Mouse (Mus musculus): Measurements from ENCODE around the gene Filip1. TPM values are rescaled to one million over a fixed set of nuclear protein-coding genes. Genes with fewer than 3 reads are reported as not detected.
A peak's percentile ranks its signal among the peaks of the same experiment; 100 is the strongest.

Filip1 gene
- total RNA-seq, 2 experiments from 2014 or later, result 16.2 to 16.4 TPM

DNA sequence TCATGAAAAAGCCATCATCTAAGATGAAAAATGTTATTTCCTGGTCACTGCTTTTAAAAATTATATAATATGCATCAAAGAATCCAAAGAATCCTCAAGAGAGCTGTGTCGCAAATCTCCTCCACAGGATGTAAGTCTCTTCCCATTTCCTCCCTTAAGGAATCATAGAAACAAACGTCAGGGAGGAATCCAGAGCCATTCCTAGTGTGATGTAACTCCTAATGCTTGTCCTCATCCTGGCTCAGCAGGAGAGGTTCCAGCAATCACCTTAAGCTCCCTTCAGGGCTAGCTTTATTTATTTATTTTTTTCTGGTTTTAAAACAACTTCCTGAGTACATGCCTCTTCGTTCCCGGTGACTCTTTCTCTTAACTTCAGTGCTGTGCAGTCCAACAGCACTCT lies 205.5 kb downstream of the Filip1 start:
- Histone ChIP-seq H3K4me3 (no peak overlapping the region), H3K27ac (no peak overlapping the region)
- no peak for TF ChIP-seq CTCF (IDR thresholded peaks at IDR 0.05)
- no peak for DNase-seq (ENCODE audit: extremely low spot score in 1 of 2, low spot score in 2 of 2)
- intact Hi-C loops (cut with DNase I), result loop anchor here (5.0 kb wide), 1 partner anchor 220 kb away; no protein-coding TSS in a partner anchor

GRCm38 (mm10) chr9:79806317-79807075 lies 206.2 kb downstream of the Filip1 start:
- DNase-seq (ENCODE audit: extremely low spot score in 1 of 2, low spot score in 2 of 2), result no peak
- peak; percentile 85 for TF ChIP-seq CTCF (IDR thresholded peaks at IDR 0.05)
- H3K4me3 ChIP-seq, result no peak overlapping the region
- no peak overlapping the region for H3K27ac ChIP-seq
- intact Hi-C loops (cut with DNase I), result loop anchor here (1.0 to 5.0 kb wide), 2 partner anchors 196 to 221 kb away; no protein-coding TSS in a partner anchor

GRCm38 (mm10) chr9:79805426-79805825 lies 207.2 kb downstream of the Filip1 start:
- intact Hi-C loops (cut with DNase I), result loop anchor here (5.0 kb wide), 1 partner anchor 222 kb away; no protein-coding TSS in a partner anchor
- no peak for DNase-seq (ENCODE audit: extremely low spot score in 1 of 2, low spot score in 2 of 2)
- H3K4me3 ChIP-seq, result no peak overlapping the region
- no peak for TF ChIP-seq CTCF (IDR thresholded peaks at IDR 0.05)
- H3K27ac ChIP-seq, result no peak overlapping the region

DNA sequence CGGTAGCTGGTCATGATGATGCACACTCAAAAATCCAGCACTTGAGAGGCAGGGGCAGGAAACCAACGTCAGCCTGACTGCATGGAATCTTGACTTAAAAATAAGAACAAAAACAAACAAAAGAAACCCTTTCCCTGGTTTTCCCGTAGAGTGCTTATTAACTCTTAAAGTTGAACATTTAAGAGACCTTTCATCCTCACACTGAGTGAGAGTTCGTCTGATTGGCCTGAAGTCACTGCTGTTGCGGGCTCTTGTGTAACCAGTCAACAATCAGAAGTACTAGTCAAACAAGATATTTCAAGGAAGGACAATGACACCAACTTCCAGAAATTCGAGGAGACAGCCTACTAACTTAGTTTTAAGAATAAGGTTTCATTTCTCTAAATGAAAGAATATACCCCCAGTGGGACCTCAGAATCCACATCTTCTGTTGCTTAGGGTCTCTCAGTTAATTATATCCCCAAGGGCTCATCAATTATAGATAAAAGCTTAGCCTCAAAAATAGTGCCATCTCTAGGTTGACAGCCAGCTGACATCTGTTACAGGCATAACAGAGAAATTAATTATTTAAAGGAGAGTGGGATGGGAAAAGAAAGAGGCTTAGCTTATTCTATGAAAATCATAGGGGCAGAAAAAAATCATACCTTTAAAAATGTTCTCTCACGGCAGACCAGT lies 216.1 kb downstream of the Filip1 start:
- no peak overlapping the region for H3K4me3 ChIP-seq
- TF ChIP-seq CTCF (IDR thresholded peaks at IDR 0.05), result no peak
- no peak overlapping the region for H3K27ac ChIP-seq
- no peak for DNase-seq (ENCODE audit: extremely low spot score in 1 of 2, low spot score in 2 of 2)
- intact Hi-C loops (cut with DNase I), result no loop called here

GRCm38 (mm10) chr9:79795076-79795475 lies 217.6 kb downstream of the Filip1 start:
- no peak for DNase-seq (ENCODE audit: extremely low spot score in 1 of 2, low spot score in 2 of 2)
- intact Hi-C loops (cut with DNase I), result no loop called here
- no peak for TF ChIP-seq CTCF (IDR thresholded peaks at IDR 0.05)

DNA sequence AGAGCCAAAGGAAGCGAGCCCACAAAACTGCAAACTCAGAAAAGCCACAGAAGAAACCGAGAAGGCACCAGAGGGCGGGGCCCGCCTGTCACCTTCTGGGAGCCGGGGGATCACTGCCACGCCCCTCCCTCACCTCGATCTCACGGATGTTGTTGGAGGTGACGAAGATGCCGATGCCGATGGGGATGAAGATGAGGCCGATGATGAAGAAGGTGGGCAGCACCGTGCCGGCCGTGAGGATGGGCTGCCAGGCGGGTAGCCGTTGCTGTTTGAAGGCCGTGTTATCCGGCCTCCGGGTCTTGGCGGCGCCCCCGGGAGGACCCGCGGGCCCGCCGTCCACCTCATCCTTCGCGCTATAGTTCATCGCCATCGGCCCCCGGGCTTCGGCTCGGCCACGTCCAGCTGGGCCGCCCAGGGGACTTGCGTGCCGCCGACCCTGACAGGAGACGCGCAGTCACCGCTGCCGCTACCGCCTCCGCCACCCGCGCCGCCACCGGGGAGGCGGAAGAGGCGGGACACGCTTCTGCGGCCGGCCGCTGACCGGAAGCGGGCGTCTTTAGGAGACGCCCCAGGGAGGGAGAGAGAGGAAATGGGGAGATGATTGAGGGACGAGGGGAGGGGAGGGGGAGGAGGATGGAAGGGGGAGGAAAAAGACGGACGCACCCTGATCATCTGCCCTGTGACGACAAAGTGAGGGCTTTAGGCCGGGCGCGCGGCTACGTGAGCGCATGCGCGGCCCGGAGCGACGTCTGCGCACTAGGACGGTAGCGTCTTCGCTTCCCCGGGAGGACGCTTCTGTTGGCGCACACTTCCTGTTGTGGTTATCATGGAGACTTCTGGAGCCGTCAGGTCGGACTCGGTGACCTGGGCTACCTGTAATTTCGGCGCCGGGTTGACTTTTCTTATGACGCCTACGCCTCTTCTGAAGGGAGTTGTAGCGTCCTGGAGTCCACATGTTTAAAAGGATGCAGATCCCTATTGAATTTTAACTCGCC lies 219.5 kb downstream of the Filip1 start, which contains the start of gene Tmem30a:
TSS of gene Tmem30a (minus strand) at position 667 of the 995 bp plus-strand sequence.
- TF ChIP-seq CTCF (IDR thresholded peaks at IDR 0.05), result no peak

More at GRCm38 (mm10) chr9:79795076-79795475, 217.6 kb downstream of the Filip1 start:
- H3K27ac ChIP-seq, result no peak overlapping the region
- no peak overlapping the region for H3K4me3 ChIP-seq

DNA sequence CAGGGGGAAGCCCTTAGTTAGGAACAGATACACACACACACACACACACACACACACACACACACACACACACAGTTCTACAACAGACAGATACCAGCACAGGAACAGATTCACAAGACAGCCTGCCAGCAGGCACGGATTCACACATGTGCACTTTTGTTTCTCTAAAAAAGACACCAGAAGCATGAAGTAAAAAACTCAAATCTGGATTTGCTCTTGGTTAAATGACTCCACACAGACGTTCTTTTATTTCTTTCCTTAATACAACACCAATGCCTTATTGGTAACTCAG lies 226.9 kb downstream of the Filip1 start:
- Histone ChIP-seq H3K27ac (no peak overlapping the region), H3K4me3 (no peak overlapping the region)
- no peak for TF ChIP-seq CTCF (IDR thresholded peaks at IDR 0.05)
- no peak for DNase-seq (ENCODE audit: extremely low spot score in 1 of 2, low spot score in 2 of 2)
- intact Hi-C loops (cut with DNase I), result no loop called here

More for the DNA sequence above, 219.5 kb downstream of the Filip1 start, which contains the start of gene Tmem30a:
- peak; percentile 94 to 96 for DNase-seq (ENCODE audit: extremely low spot score in 1 of 2, low spot score in 2 of 2)
- H3K4me3 ChIP-seq, result peak within 1 kb of the TSS; percentile 99
- intact Hi-C loops (cut with DNase I), result loop anchor here (1.0 kb wide), 1 partner anchor 34 kb away; the partner anchor contains the start of gene Cox7a2
- H3K27ac ChIP-seq, result peak within 1 kb of the TSS; percentile 94

GRCm38 (mm10) chr9:79784934-79785793 lies 227.5 kb downstream of the Filip1 start:
- DNase-seq (ENCODE audit: extremely low spot score in 1 of 2, low spot score in 2 of 2), result no peak
- intact Hi-C loops (cut with DNase I), result no loop called here
- TF ChIP-seq CTCF (IDR thresholded peaks at IDR 0.05), result no peak
- no peak overlapping the region for H3K27ac ChIP-seq
- H3K4me3 ChIP-seq, result no peak overlapping the region

- no peak for TF ChIP-seq CTCF (IDR thresholded peaks at IDR 0.05)
- Histone ChIP-seq H3K27ac (no peak overlapping the region), H3K4me3 (no peak overlapping the region)
- intact Hi-C loops (cut with DNase I), result no loop called here
- DNase-seq (ENCODE audit: extremely low spot score in 1 of 2, low spot score in 2 of 2), result no peak
These were observed 228.2 kb downstream of the Filip1 start for GRCm38 (mm10) chr9:79784439-79784838.

DNA sequence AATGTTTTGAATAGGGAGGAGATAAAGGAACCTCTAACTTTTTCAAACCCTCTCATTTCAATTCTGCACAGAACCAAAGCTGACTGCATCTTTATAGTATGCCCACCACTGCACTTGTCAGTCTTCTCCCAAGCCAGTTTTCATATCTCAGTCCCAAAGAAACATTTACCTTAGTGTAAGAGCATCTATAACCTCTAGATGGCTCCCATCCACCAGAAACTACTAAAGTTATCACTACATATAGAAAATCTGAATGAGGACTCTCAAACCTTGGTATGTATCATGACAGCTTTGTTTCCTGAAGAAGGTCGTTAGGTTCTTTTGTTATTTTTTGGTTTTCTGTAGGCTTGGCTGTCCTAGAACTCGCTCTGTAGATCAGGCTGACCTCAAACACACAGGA lies 233.3 kb downstream of the Filip1 start:
- no peak for DNase-seq (ENCODE audit: extremely low spot score in 1 of 2, low spot score in 2 of 2)
- intact Hi-C loops (cut with DNase I), result no loop called here
- TF ChIP-seq CTCF (IDR thresholded peaks at IDR 0.05), result peak; percentile 56
- Histone ChIP-seq H3K4me3 (no peak overlapping the region), H3K27ac (no peak overlapping the region)
